Mouse (Mus musculus) limb, embryonic 10.5 days (tissue): ENCODE measurements around the gene Capn8. TPM values are rescaled to one million over a fixed set of nuclear protein-coding genes. Genes with fewer than 3 reads are reported as not detected.

Experiments
- DNase-seq: peaks from one replicate; pipeline ENCODE4 v3.0.0-alpha.2; 2017; ENCODE audit warnings: low spot score
- H3K27ac ChIP-seq: fragments of 300-500 bp; sonication (generic); 2 replicates; pipeline ENCODE4 v1.5.1; 2016; ENCODE audit warnings: mild to moderate bottlenecking
- H3K27me3 ChIP-seq: fragments of 300-500 bp; sonication (generic); 2 replicates; pipeline ENCODE4 v1.6.1; 2016; ENCODE audit warnings: low read depth, mild to moderate bottlenecking; ENCODE audit not compliant: poor library complexity, severe bottlenecking
- H3K36me3 ChIP-seq: fragments of 300-500 bp; sonication (generic); 2 replicates; pipeline ENCODE4 v1.6.1; 2016; ENCODE audit warnings: mild to moderate bottlenecking, moderate library complexity
- H3K4me1 ChIP-seq: fragments of 300-500 bp; sonication (generic); 2 replicates; pipeline ENCODE4 v1.6.1; 2016
- H3K4me3 ChIP-seq: fragments of 300-500 bp; sonication (generic); 2 replicates; pipeline ENCODE4 v1.5.1; 2016; ENCODE audit warnings: mild to moderate bottlenecking, moderate library complexity
- H3K9me3 ChIP-seq: fragments of 300-500 bp; sonication (generic); replicated peaks from 2 replicates; pipeline ENCODE4 v1.6.1; 2016; ENCODE audit warnings: mild to moderate bottlenecking
- WGBS: fragments of 180-500 bp; shearing (Covaris S2); methylation state at CpG from one replicate; pipeline ENCODE4 v1.1.7; 2016; 5-methylcytosine and 5-hydroxymethylcytosine counted together
- polyA plus RNA-seq: library from polyadenylated mRNA; unstranded; fragments of >200 nt; fragmentation: Nextera tagmentation; extraction: Ambion mirVana; gene quantifications from 2 replicates; pipeline ENCODE4 v1.2.1, GENCODE M21; 2016

Capn8 gene
- polyA plus RNA-seq, 1 experiment from 2014 or later, result not detected

- WGBS, result 94% methylated on average over 17 of the region's 17 CpGs
- no peaks in the 10 kb centered on the region for H3K27me3 ChIP-seq
- no peak overlapping the region for H3K4me3 ChIP-seq
- H3K36me3 ChIP-seq, result no peaks in the 10 kb centered on the region
- H3K9me3 ChIP-seq, result no peaks in the 10 kb centered on the region
- DNase-seq, result no peak
- H3K27ac ChIP-seq, result no peak overlapping the region
- H3K4me1 ChIP-seq, result peaks cover 25% of the 10 kb centered on the region
Observed at GRCm38 (mm10) chr1:182678151-182678550, 113.3 kb downstream of the Capn8 start.

- Histone ChIP-seq H3K9me3 (no peaks in the 10 kb centered on the region), H3K4me1 (peaks cover 25% of the 10 kb centered on the region), H3K36me3 (no peaks in the 10 kb centered on the region), H3K27ac (0 out of 2 replicates have a peak overlapping the region, but pooled peaks have one; percentile 25), H3K27me3 (no peaks in the 10 kb centered on the region), H3K4me3 (no peak overlapping the region)
- 67% methylated on average over 3 of the region's 3 CpGs for WGBS
- no peak for DNase-seq
Observed at GRCm38 (mm10) chr1:182679169-182679568, 114.4 kb downstream of the Capn8 start.

GRCm38 (mm10) chr1:182679582-182679981, 114.8 kb downstream of the Capn8 start:
- DNase-seq, result no peak
- Histone ChIP-seq H3K36me3 (no peaks in the 10 kb centered on the region), H3K27ac (0 out of 2 replicates have a peak overlapping the region, but pooled peaks have one; percentile 25), H3K4me1 (peaks cover 25% of the 10 kb centered on the region), H3K9me3 (no peaks in the 10 kb centered on the region), H3K27me3 (no peaks in the 10 kb centered on the region), H3K4me3 (no peak overlapping the region)
- WGBS, result 64% methylated on average over 7 of the region's 7 CpGs

Other genes starting within 250 kb of the Capn8 start
- 20.3 and 20.9 TPM in 2 replicates for gene Fbxo28, start 223.4 kb upstream of the Capn8 start, polyA plus RNA-seq
- 34.3 and 37.1 TPM in 2 replicates for gene Trp53bp2, start 155.8 kb upstream of the Capn8 start, polyA plus RNA-seq
- gene Capn2, start 47.4 kb upstream of the Capn8 start, polyA plus RNA-seq, result 65.2 and 86.5 TPM in 2 replicates
- gene Ccdc185, start 184.2 kb downstream of the Capn8 start, polyA plus RNA-seq, result not detected in 2 replicates
- 11.5 and 11.7 TPM in 2 replicates for gene Susd4, start 198.9 kb downstream of the Capn8 start, polyA plus RNA-seq